Mouse (Mus musculus) E14TG2a.4 (cell line): ENCODE results near the gene Clcn3.
A peak's percentile ranks its signal among the peaks of the same experiment; 100 is the strongest.
"Not testable (repeated sequence)": the region's sequence is repeated elsewhere in the genome, so short reads cannot be mapped to it uniquely, and the experiment has no call there.

Source experiments
- H3K27me3 ChIP-seq: 2 replicates; pipeline ENCODE4 v1.6.1; 2014; ENCODE audit warnings: low read length, control low read depth; ENCODE audit not compliant: insufficient read depth
- H3K36me3 ChIP-seq: 2 replicates; pipeline ENCODE4 v1.6.1; 2014; ENCODE audit warnings: low read length, control low read depth; ENCODE audit not compliant: insufficient read depth
- H3K4me1 ChIP-seq: replicated peaks from 2 replicates; pipeline ENCODE4 v1.6.1; 2014; ENCODE audit warnings: low read depth, low read length, control low read depth
- H3K4me3 ChIP-seq: replicated peaks from 2 replicates; pipeline ENCODE4 v1.5.1; 2014; ENCODE audit warnings: mild to moderate bottlenecking, low read length
- H3K9me3 ChIP-seq: 2 replicates; pipeline ENCODE4 v1.6.1; 2014; ENCODE audit warnings: low read length, control low read depth
- CTCF ChIP-seq: conservative IDR thresholded peaks from 2 replicates; pipeline ENCODE4 v1.5.1; 2014; ENCODE audit warnings: low read length
- NANOG ChIP-seq: IDR thresholded peaks from 2 replicates; pipeline ENCODE4 v1.6.1; 2014; ENCODE audit warnings: borderline replicate concordance, low read length, mixed read lengths
- POU5F1 ChIP-seq: IDR thresholded peaks from 2 replicates; pipeline ENCODE4 v1.6.1; 2014; ENCODE audit warnings: low read length, borderline replicate concordance

Gene Clcn3

DNA sequence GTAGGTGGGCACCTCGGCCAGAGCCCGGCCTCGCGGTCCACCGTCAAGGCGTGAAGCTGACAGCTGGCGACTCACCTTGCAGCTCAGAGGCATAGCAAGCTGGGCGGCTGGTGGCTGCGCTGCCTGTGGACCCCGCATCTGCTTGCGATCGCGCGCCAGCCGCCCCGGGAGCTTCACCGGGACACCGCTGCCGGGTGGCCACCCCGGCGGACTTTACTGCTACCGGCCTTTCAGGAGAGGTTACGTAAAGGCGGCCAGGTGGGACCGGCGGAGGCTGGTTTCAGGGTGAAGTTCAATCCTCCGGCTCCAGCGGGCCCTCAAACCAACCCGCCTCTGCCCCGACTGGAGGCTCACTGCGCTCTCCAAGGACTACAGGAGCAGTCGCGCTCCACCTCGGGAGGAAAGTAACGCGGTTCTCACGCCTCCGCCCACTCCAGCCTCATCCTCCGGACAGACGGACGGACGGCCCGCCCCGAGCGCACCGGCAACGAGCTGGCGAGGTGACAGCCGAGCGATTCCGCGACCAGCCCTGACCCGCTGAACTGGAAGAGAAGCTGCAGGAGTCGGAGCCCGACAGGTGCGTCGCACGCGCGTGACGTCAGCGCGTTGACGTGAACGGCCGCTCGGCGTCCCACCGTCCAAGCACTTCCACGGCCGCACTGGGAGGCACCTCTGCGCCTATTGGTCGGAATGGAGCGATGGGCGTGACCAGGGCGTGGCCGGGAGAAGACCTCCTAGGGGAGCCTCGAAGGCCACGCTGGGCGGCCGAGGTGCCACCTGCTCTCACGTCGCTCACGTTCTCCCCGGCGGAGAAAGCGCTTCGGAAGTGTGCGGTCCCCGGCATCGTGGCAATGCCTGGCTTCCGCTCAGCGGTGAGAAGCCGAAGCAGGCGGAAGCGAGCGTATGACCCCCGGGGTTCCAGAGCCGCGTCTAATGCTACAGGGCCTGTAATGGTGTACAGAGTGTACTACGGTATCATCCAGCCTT, at the start of gene Clcn3:
TSS of gene Clcn3 (minus strand) at position 600 of the 987 bp plus-strand sequence.
- Histone ChIP-seq H3K4me1 (peaks cover 24% of the 10 kb centered on the region), H3K36me3 (no peaks in the 10 kb centered on the region), H3K9me3 (0 out of 2 replicates have a peak, but pooled peaks cover 5% of the 10 kb centered on the region), H3K4me3 (peak within 1 kb of the TSS; percentile 95), H3K27me3 (no peaks in the 10 kb centered on the region)
- TF ChIP-seq NANOG (no peak), POU5F1 (no peak), CTCF (no peak)

DNA sequence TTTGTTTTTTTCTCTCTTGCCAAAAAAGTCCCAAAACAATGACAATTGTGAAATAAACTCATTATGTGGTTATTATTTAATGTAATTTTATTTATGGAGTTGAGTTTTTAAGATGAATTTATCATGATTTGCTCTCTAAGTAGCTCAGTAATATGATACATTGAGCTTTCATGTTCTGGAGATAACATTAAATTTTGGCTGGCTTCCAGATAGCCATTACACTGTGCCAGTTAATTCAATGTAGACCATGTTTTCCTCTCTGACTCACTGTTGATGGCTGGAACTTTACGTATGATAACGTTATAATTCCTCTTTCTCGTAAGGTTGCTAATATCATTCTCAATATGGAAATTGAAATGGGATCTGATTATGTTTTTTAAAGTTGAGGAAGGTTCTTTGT, 13.4 kb upstream of the Clcn3 start:
- H3K4me1 ChIP-seq: peaks cover 16% of the 10 kb centered on the region

DNA sequence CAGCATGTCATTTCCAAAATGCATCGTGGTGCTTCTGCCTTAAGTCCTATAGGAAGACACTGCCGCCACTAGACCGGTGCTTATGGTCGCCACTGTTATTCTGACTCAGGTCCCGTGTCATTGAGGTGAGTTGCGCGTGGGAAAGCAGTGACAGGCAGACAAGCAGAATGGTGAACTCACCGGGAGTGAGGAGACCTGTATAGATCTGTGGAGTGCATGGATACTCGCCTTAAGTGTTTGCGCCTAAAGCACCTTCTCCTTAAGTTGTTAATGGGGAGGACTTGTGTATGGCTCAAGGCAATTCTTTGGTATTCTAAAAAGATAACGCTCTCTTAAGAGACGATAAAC, 10.5 kb upstream of the Clcn3 start:
- TF ChIP-seq NANOG (no peak), CTCF (no peak)
- Histone ChIP-seq H3K36me3 (peaks cover 10% of the 10 kb centered on the region), H3K4me3 (peak overlapping the region; percentile 91), H3K9me3 (peaks cover 44% of the 10 kb centered on the region), H3K4me1 (peaks cover 18% of the 10 kb centered on the region), H3K27me3 (no peaks in the 10 kb centered on the region)

More for the DNA sequence above, 13.4 kb upstream of the Clcn3 start:
- peaks cover 47% of the 10 kb centered on the region for H3K9me3 ChIP-seq
- no peaks in the 10 kb centered on the region for H3K27me3 ChIP-seq
- TF ChIP-seq NANOG (no peak), POU5F1 (no peak), CTCF (no peak)
- H3K36me3 ChIP-seq: peaks cover 10% of the 10 kb centered on the region
- H3K4me3 ChIP-seq: no peak overlapping the region

DNA sequence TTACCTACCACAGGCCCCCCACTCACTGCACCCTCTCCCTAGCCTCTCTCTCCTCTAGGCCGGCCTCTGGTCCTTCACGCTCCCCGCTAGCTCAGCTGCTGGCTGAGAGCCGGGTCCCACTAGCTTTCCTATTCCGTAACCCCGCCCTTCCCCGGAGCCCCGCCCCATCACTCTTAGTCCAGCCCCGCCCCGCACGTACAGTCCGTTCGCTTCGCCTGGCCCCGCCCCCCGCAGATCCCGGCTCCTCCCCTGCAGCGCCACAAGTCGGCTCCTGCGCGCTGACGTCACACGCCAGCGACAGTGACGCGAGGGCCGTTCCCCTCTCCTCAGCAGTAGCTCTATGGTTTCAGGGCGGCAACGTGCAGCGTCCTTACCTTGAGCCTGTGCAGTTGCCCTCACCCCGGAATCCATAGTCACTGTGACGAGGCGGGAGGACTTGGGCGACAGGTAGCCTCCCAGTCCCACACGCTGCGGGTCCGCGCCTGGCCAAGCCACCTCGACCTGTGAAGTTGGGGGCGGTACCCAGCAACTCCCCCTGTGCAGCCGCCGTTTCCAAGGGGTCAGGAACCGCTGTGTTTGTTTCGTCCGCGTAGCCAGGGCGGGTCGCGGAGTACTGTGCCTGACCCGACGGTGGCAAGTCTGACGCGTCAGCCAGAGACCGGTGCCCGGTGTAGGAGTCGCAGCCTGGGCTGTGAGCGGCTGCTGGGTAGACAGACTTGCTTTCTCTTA, 10.0 kb upstream of the Clcn3 start, which contains the start of gene Nek1:
TSS of gene Nek1 (plus strand) at position 286 of the 729 bp plus-strand sequence.
- Histone ChIP-seq H3K9me3 (peaks cover 39% of the 10 kb centered on the region), H3K4me1 (peaks cover 18% of the 10 kb centered on the region), H3K27me3 (no peaks in the 10 kb centered on the region), H3K4me3 (peak within 1 kb of the TSS; percentile 91), H3K36me3 (peaks cover 8% of the 10 kb centered on the region)
- TF ChIP-seq POU5F1 (no peak), NANOG (no peak), CTCF (no peak)

DNA sequence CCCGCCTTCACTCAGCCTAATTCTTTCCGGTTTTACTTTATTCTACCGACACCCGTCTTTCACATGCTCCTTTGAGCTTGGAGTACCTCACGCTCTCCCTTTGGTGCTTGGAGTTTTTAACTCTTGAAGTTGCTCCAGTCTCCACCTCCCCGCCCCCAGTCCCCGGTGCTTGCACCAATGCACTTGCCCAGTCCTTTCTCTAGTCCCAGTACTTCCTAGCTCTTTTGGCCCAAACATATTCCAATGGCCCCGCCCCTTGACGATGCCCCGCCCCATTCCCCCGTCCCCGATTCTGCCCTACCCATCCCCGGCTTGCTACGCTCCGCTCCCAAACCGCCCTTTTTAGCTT, 9.4 kb upstream of the Clcn3 start:
- Histone ChIP-seq H3K36me3 (peaks cover 4% of the 10 kb centered on the region; the same call in 1 of the 2 replicates), H3K27me3 (no peaks in the 10 kb centered on the region), H3K4me3 (peak overlapping the region; percentile 91), H3K4me1 (peaks cover 18% of the 10 kb centered on the region), H3K9me3 (peaks cover 33% of the 10 kb centered on the region)
- TF ChIP-seq NANOG (no peak), CTCF (no peak), POU5F1 (no peak)

DNA sequence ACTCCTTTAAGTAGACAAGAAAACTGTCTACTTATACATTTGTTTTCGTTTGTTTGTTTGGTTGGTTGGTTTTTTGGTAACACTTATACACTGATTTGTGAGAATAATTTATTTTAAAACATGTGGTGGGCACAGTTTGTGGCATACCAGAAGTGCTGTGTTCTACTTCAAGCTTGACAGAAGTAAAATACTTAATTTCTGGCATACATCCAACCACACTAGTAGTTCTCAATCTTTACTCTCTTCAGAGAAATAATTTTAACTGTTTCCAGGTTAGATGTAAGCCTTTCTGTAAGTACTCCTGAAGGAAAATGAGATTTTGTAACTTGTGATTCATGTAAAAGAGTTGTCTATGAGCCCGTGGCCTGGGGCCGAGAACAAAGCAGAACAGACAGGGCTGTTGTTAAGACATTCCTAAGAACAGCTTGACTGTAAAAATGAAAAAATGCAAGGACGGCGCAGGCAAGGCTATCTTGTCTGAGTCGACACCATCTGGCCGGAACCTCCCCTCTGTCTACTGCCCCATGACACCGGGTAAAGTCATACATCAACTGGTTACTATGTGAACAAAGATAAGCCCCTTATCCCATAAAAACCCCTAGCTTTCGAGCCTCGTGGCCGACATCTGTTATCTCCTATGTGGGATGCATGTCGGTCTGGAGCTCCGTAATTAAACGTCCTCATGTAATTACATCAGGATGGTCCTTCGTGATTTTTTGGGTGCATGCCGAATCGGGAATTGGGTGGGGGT, 1.3 kb upstream of the Clcn3 start:
- not testable (repeated sequence) for H3K36me3 ChIP-seq

DNA sequence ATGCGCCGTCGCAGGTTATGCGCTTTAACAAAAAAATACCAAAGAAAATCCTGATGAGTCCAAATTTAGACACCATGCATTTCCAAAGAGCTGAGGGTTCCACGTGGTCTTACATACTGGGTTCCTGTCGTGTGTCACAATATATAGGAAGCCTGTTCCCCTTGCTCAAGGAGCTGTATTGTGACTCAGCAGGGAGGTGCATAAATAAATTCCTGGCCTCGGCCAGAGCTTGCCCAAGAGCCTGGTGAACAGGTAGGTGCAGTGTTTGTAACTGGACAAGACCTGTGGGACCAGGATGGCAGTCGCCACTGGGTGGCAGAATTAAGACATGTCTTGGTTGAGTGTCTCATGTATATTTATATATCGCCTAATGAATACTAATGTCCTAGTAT, 584 bp upstream of the Clcn3 start:
- 0 out of 2 replicates have a peak, but pooled peaks cover 5% of the 10 kb centered on the region for H3K9me3 ChIP-seq

More for the DNA sequence above, 1.3 kb upstream of the Clcn3 start:
- not testable (repeated sequence) for H3K9me3 ChIP-seq, H3K27me3 ChIP-seq
- Histone ChIP-seq H3K4me1 (peaks cover 21% of the 10 kb centered on the region), H3K4me3 (peak overlapping the region; percentile 95; the same call in 1 of the 2 replicates)

DNA sequence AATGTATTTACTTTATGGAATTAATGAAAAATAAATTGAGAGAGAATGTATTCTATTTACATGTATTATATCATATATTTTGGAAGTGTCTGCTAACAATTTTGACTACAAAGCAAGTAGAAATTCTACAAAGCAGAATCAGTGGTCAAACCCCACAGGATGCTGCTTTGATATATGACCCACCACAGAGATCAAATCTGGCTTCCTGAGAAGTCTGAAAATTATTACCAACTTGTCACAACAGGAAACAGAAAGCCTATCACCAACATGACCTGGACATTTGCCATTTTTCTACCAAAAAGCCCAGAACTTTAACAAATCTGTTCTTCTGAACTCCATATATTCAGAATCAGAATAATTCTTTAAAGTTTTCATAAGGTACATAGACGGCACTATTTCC, 1.7 kb downstream of the Clcn3 start:
- H3K4me1 ChIP-seq: peaks cover 35% of the 10 kb centered on the region
- no peaks in the 10 kb centered on the region for H3K27me3 ChIP-seq
- no peaks in the 10 kb centered on the region for H3K36me3 ChIP-seq
- H3K9me3 ChIP-seq: 0 out of 2 replicates have a peak, but pooled peaks cover 5% of the 10 kb centered on the region
- peak overlapping the region; percentile 95; the same call in 1 of the 2 replicates for H3K4me3 ChIP-seq
- TF ChIP-seq CTCF (no peak), NANOG (no peak), POU5F1 (no peak)

More for the DNA sequence above, 584 bp upstream of the Clcn3 start:
- TF ChIP-seq POU5F1: no peak
- 0 out of 2 replicates have a peak, but pooled peaks have one; percentile 9 for TF ChIP-seq CTCF
- Histone ChIP-seq H3K4me1 (peaks cover 24% of the 10 kb centered on the region), H3K4me3 (peak overlapping the region; percentile 95), H3K36me3 (no peaks in the 10 kb centered on the region), H3K27me3 (no peaks in the 10 kb centered on the region)
